Mouse (Mus musculus): Measurements from ENCODE around the gene Bbx. TPM values are rescaled to one million over a fixed set of nuclear protein-coding genes. Genes with fewer than 3 reads are reported as not detected.

Gene Bbx
- polyA plus RNA-seq, 1 experiment from 2014 or later: 33.1 TPM

DNA sequence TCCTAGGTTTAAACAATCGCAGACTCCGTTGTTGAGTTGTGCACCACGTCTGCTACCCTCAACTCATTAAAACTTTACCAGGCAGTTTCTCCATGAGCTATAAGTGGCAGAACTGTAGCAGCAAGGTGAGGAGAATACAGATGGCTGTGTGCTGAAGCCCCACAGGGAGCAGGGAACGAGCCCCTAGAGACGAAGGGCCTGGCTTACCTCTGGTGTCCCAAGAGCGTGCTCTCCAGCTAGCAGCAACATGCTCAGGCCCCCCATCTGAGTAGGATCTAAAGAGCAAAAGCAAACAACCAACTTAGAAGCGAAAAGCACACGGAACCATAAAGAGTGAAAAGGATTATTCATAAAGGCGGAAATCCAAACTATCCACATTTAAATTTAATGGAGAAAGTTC lies 170.0 kb downstream of the Bbx start:
- no peak overlapping the region for H3K4me2 ChIP-seq (ENCODE audit: low read length)
- no peak overlapping the region for H3K27ac ChIP-seq (replicated peaks in 1 of 2; ENCODE audit: control insufficient read depth in 1 of 2, insufficient read depth in 1 of 2, low read depth in 2 of 2, low read length in 2 of 2)
- H3K9ac ChIP-seq (ENCODE audit: low read length): no peak overlapping the region
- H3K27me3 ChIP-seq (ENCODE audit: control insufficient read depth, insufficient read depth, low read length): no peaks in the 10 kb centered on the region
- WGBS: 86% methylated on average over 9 of the region's 9 CpGs
- peaks cover 27% of the 10 kb centered on the region for H3K36me3 ChIP-seq (ENCODE audit: control insufficient read depth, insufficient read depth, low read length)
- H3K9me3 ChIP-seq (ENCODE audit: control insufficient read depth, low read length): no peaks in the 10 kb centered on the region
- H3K4me3 ChIP-seq (ENCODE audit: control insufficient read depth in 1 of 2, insufficient read depth in 1 of 2, low read depth in 1 of 2, low read length in 2 of 2): no peak overlapping the region
- ATAC-seq (ENCODE audit: insufficient number of reproducible peaks, insufficient read depth, low FRiP score, low read depth): no peak
- H3K4me1 ChIP-seq (ENCODE audit: control insufficient read depth in 2 of 2, insufficient read depth in 2 of 2, low read length in 2 of 2): 0 out of 4 replicates have a peak, but pooled peaks cover 0 to 2% of the 10 kb centered on the region in 2 experiments

DNA sequence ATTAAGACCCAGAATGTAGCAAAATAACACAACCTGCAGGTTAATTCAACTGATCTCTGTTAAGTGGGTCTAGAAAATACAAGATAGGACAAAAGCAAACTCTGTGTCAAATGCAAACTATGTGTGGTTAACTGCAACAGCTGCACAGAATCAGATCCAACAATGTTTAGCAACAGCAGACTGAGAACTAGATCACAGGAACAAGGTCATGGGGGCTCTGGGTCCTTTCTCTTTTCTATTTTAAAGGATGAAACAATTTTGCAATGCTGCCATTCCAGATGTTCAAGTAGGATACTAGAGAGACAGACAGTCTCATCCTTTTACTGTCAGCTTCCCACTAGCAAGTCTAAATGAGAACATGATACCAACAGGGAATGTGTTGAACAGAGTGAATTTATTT lies 170.4 kb downstream of the Bbx start:
- H3K9ac ChIP-seq (ENCODE audit: low read length): no peak overlapping the region
- no peak overlapping the region for H3K4me2 ChIP-seq (ENCODE audit: low read length)
- peaks cover 27% of the 10 kb centered on the region for H3K36me3 ChIP-seq (ENCODE audit: control insufficient read depth, insufficient read depth, low read length)
- no peaks in the 10 kb centered on the region for H3K4me1 ChIP-seq (ENCODE audit: control insufficient read depth in 2 of 2, insufficient read depth in 2 of 2, low read length in 2 of 2)
- ATAC-seq (ENCODE audit: insufficient number of reproducible peaks, insufficient read depth, low FRiP score, low read depth): no peak
- H3K27ac ChIP-seq (replicated peaks in 1 of 2; ENCODE audit: control insufficient read depth in 1 of 2, insufficient read depth in 1 of 2, low read depth in 2 of 2, low read length in 2 of 2): no peak overlapping the region
- no peak overlapping the region for H3K4me3 ChIP-seq (ENCODE audit: control insufficient read depth in 1 of 2, insufficient read depth in 1 of 2, low read depth in 1 of 2, low read length in 2 of 2)
- no peaks in the 10 kb centered on the region for H3K27me3 ChIP-seq (ENCODE audit: control insufficient read depth, insufficient read depth, low read length)
- H3K9me3 ChIP-seq (ENCODE audit: control insufficient read depth, low read length): no peaks in the 10 kb centered on the region

DNA sequence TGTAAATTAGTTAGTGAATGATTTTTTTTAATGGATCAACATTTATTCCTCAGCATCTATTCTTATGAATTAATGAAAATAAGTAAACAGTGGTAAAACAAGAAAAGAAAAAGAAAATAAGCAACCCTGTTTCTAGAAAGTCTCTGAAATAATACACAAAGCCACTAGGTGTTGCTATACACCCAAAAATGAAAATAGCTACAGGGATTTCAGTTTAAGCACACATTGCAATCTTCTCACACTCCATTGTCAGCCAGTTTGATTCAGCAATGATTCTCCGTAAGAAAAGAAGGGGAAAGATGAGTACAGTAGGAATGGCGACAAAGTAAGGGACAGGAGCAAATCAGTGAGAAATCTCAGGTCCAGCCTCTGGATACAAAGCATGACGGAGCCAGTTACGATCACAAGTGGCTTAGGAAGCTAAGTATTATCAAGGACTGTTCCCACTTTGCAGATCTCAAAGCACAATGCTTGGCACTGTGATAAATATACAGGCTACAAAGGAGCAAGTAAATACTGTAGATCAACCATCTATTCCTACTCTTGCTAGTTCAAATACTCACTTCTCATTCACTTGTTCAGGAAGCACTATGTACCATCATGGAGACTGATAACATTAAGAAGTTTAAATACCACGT lies 177.5 kb downstream of the Bbx start:
- ATAC-seq (ENCODE audit: insufficient number of reproducible peaks, insufficient read depth, low FRiP score, low read depth): no peak
- Histone ChIP-seq H3K36me3 (ENCODE audit: control insufficient read depth, insufficient read depth, low read length) (no peaks in the 10 kb centered on the region), H3K9me3 (ENCODE audit: control insufficient read depth, low read length) (no peaks in the 10 kb centered on the region), H3K9ac (ENCODE audit: low read length) (no peak overlapping the region), H3K4me3 (ENCODE audit: control insufficient read depth in 1 of 2, insufficient read depth in 1 of 2, low read depth in 1 of 2, low read length in 2 of 2) (no peak overlapping the region), H3K27me3 (ENCODE audit: control insufficient read depth, insufficient read depth, low read length) (no peaks in the 10 kb centered on the region), H3K4me2 (ENCODE audit: low read length) (no peak overlapping the region), H3K4me1 (ENCODE audit: control insufficient read depth in 2 of 2, insufficient read depth in 2 of 2, low read length in 2 of 2) (no peaks in the 10 kb centered on the region), H3K27ac (replicated peaks in 1 of 2; ENCODE audit: control insufficient read depth in 1 of 2, insufficient read depth in 1 of 2, low read depth in 2 of 2, low read length in 2 of 2) (no peak overlapping the region)
- WGBS: 58% methylated on average over 5 of the region's 5 CpGs

DNA sequence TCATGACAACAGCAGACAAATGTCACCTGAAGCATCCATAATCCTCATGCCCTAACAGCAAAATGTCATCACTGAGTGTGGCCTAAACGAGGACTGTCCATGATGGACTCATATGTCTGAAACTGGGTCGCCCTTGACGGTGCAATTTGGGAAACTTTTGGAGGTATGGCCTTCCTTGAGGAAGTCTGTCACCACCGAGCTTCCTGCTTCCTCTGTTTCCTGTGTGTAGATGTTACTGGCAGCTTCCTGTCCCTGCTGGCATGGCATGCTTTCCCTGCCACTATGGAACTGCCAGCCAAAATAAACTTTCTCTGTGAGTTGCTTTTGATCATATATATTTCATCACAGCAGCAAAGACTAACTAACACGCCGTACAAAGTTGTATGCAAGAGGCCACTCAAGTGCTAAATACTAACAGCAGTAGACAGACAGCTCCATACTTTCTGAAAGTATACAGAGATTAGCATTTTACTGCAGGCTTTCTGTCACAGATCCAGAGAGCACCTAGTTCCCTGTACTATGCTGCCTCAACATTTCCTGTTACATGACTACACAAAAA lies 180.7 kb downstream of the Bbx start:
- WGBS: 66% methylated on average over 6 of the region's 6 CpGs
- H3K36me3 ChIP-seq (ENCODE audit: control insufficient read depth, insufficient read depth, low read length): peaks cover 6% of the 10 kb centered on the region; the same call in 1 of the 2 replicates
- no peak overlapping the region for H3K4me2 ChIP-seq (ENCODE audit: low read length)
- H3K27me3 ChIP-seq (ENCODE audit: control insufficient read depth, insufficient read depth, low read length): no peaks in the 10 kb centered on the region
- H3K9me3 ChIP-seq (ENCODE audit: control insufficient read depth, low read length): no peaks in the 10 kb centered on the region
- no peak overlapping the region for H3K27ac ChIP-seq (replicated peaks in 1 of 2; ENCODE audit: control insufficient read depth in 1 of 2, insufficient read depth in 1 of 2, low read depth in 2 of 2, low read length in 2 of 2)
- H3K4me3 ChIP-seq (ENCODE audit: control insufficient read depth in 1 of 2, insufficient read depth in 1 of 2, low read depth in 1 of 2, low read length in 2 of 2): no peak overlapping the region
- H3K9ac ChIP-seq (ENCODE audit: low read length): no peak overlapping the region
- no peaks in the 10 kb centered on the region for H3K4me1 ChIP-seq (ENCODE audit: control insufficient read depth in 2 of 2, insufficient read depth in 2 of 2, low read length in 2 of 2)
- no peak for ATAC-seq (ENCODE audit: insufficient number of reproducible peaks, insufficient read depth, low FRiP score, low read depth)

DNA sequence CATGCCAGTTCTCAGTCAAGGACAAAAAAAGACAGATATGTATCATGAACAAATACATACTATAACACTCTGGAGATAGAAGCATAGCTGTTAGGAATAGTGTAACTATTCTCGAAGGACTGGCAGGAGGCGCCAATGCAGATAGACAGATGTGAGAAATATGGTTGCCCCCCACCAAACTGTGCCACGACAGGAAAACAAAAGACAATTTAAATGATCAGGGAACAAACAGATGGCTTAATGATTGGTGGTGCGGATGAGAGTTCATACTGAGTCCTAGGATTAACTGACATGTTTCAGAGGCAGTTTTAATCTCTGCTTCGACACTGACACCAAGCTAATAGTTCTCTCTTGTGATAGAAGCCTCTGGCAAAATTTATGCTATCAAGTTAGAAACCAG lies 181.7 kb downstream of the Bbx start:
- H3K4me1 ChIP-seq (ENCODE audit: control insufficient read depth in 2 of 2, insufficient read depth in 2 of 2, low read length in 2 of 2): no peaks in the 10 kb centered on the region
- peaks cover 6% of the 10 kb centered on the region; the same call in 1 of the 2 replicates for H3K36me3 ChIP-seq (ENCODE audit: control insufficient read depth, insufficient read depth, low read length)
- H3K9ac ChIP-seq (ENCODE audit: low read length): no peak overlapping the region
- no peaks in the 10 kb centered on the region for H3K9me3 ChIP-seq (ENCODE audit: control insufficient read depth, low read length)
- no peak overlapping the region for H3K4me3 ChIP-seq (ENCODE audit: control insufficient read depth in 1 of 2, insufficient read depth in 1 of 2, low read depth in 1 of 2, low read length in 2 of 2)
- 87% methylated on average over 5 of the region's 5 CpGs for WGBS
- no peak overlapping the region for H3K4me2 ChIP-seq (ENCODE audit: low read length)
- H3K27ac ChIP-seq (replicated peaks in 1 of 2; ENCODE audit: control insufficient read depth in 1 of 2, insufficient read depth in 1 of 2, low read depth in 2 of 2, low read length in 2 of 2): no peak overlapping the region
- no peaks in the 10 kb centered on the region for H3K27me3 ChIP-seq (ENCODE audit: control insufficient read depth, insufficient read depth, low read length)
- ATAC-seq (ENCODE audit: insufficient number of reproducible peaks, insufficient read depth, low FRiP score, low read depth): no peak

DNA sequence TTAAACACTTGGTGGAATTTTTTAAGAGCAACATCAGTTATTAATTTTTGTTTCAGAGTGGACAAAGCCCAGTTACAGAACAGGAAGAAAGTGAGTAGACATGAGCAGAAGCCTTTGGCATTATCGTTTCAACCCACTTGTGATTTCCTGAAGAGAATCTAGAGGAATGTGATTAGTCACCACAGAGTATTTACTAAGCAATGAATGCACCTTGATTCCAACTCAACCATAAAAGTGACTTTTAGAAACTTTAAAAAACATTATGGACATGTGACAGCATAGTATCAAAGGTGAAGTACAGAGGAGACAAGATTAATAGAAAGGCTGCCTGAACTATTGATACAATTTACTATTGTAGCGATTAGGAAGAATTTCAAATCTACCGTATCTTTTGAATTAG lies 183.2 kb downstream of the Bbx start:
- H3K9ac ChIP-seq (ENCODE audit: low read length): no peak overlapping the region
- no peak for ATAC-seq (ENCODE audit: insufficient number of reproducible peaks, insufficient read depth, low FRiP score, low read depth)
- WGBS: 82% methylated on average over 3 of the region's 3 CpGs

DNA sequence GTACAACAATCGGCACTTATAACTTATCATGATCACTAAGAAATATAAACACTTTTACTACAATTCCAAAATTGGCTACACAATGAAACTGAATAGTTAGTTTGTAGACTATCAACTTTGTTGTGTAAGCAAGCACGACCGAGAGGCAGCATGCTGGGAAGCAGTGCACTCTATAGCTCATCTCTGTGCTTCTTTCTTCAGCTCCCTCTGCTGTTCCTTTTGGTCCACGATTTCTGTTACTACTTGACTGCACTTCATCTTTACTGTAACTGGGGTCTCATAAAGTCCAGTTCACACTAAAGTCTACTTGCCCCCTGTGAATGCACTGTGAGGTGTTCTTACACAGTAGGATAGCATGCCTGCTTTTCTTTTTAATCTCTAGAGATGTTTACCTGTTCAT lies 189.7 kb downstream of the Bbx start:
- no peak overlapping the region for H3K4me2 ChIP-seq (ENCODE audit: low read length)
- no peaks in the 10 kb centered on the region for H3K4me1 ChIP-seq (ENCODE audit: control insufficient read depth in 2 of 2, insufficient read depth in 2 of 2, low read length in 2 of 2)
- no peaks in the 10 kb centered on the region for H3K9me3 ChIP-seq (ENCODE audit: control insufficient read depth, low read length)
- H3K27me3 ChIP-seq (ENCODE audit: control insufficient read depth, insufficient read depth, low read length): no peaks in the 10 kb centered on the region
- WGBS: 68% methylated on average over 4 of the region's 4 CpGs
- no peak overlapping the region for H3K27ac ChIP-seq (replicated peaks in 1 of 2; ENCODE audit: control insufficient read depth in 1 of 2, insufficient read depth in 1 of 2, low read depth in 2 of 2, low read length in 2 of 2)
- ATAC-seq (ENCODE audit: insufficient number of reproducible peaks, insufficient read depth, low FRiP score, low read depth): no peak
- no peak overlapping the region for H3K9ac ChIP-seq (ENCODE audit: low read length)
- peaks cover 16% of the 10 kb centered on the region for H3K36me3 ChIP-seq (ENCODE audit: control insufficient read depth, insufficient read depth, low read length)
- no peak overlapping the region for H3K4me3 ChIP-seq (ENCODE audit: control insufficient read depth in 1 of 2, insufficient read depth in 1 of 2, low read depth in 1 of 2, low read length in 2 of 2)

More for the DNA sequence above, 183.2 kb downstream of the Bbx start:
- Histone ChIP-seq H3K9me3 (ENCODE audit: control insufficient read depth, low read length) (no peaks in the 10 kb centered on the region), H3K4me3 (ENCODE audit: control insufficient read depth in 1 of 2, insufficient read depth in 1 of 2, low read depth in 1 of 2, low read length in 2 of 2) (no peak overlapping the region), H3K27me3 (ENCODE audit: control insufficient read depth, insufficient read depth, low read length) (no peaks in the 10 kb centered on the region), H3K36me3 (ENCODE audit: control insufficient read depth, insufficient read depth, low read length) (peaks cover 6% of the 10 kb centered on the region; the same call in 1 of the 2 replicates), H3K4me2 (ENCODE audit: low read length) (no peak overlapping the region), H3K27ac (replicated peaks in 1 of 2; ENCODE audit: control insufficient read depth in 1 of 2, insufficient read depth in 1 of 2, low read depth in 2 of 2, low read length in 2 of 2) (no peak overlapping the region), H3K4me1 (ENCODE audit: control insufficient read depth in 2 of 2, insufficient read depth in 2 of 2, low read length in 2 of 2) (no peaks in the 10 kb centered on the region)

DNA sequence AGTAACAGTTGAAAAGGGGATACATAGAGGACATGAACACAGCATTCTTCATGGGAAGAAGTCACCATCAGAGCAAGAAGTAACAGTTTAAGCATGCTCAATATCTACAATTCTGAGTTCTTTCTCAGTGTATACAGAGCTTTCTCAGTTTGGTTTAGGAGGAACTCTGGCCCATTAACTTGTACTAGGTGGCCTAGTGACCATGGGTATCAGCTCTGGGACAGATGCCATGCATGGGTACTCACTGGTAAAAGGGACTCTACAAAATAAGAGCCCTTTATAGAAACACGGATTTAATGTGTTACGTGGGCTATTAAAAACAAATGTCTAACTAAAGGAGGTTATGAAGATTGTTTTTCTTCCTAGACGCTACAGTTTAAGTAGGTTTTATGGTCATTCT lies 190.6 kb downstream of the Bbx start:
- Histone ChIP-seq H3K9me3 (ENCODE audit: control insufficient read depth, low read length) (no peaks in the 10 kb centered on the region), H3K9ac (ENCODE audit: low read length) (no peak overlapping the region), H3K4me3 (ENCODE audit: control insufficient read depth in 1 of 2, insufficient read depth in 1 of 2, low read depth in 1 of 2, low read length in 2 of 2) (no peak overlapping the region), H3K4me2 (ENCODE audit: low read length) (no peak overlapping the region), H3K36me3 (ENCODE audit: control insufficient read depth, insufficient read depth, low read length) (peaks cover 14% of the 10 kb centered on the region), H3K27me3 (ENCODE audit: control insufficient read depth, insufficient read depth, low read length) (no peaks in the 10 kb centered on the region), H3K4me1 (ENCODE audit: control insufficient read depth in 2 of 2, insufficient read depth in 2 of 2, low read length in 2 of 2) (no peaks in the 10 kb centered on the region), H3K27ac (replicated peaks in 1 of 2; ENCODE audit: control insufficient read depth in 1 of 2, insufficient read depth in 1 of 2, low read depth in 2 of 2, low read length in 2 of 2) (no peak overlapping the region)
- WGBS: 92% methylated on average over 3 of the region's 3 CpGs
- ATAC-seq (ENCODE audit: insufficient number of reproducible peaks, insufficient read depth, low FRiP score, low read depth): no peak

All from heart, embryonic 14.5 days (tissue).